ENCODE assay signal across 26 mouse cellular contexts in genomic region chr10:117492391-117492990, GRCm38 (mm10).
"Had no signal": no experiment of that assay in that cellular context is flagged by ENCODE, and none has a peak within 500 bp of the region (broad histone marks: within the 10 kb centered on the region; RNA-seq: fewer than 3 reads in every experiment).

No protein-coding gene starts in this region.

- H3K36me3 ChIP-seq: heart, embryonic 13.5 days; heart, embryonic 15.5 days; hindbrain, embryonic 10.5 days; hindbrain, embryonic 12.5 days; limb, embryonic 13.5 days; limb, embryonic 15.5 days; liver, embryonic 12.5 days had no signal

- H3K9ac ChIP-seq: heart, embryonic 13.5 days; heart, embryonic 15.5 days; hindbrain, embryonic 12.5 days; hindbrain, embryonic 14.5 days; limb, embryonic 13.5 days; limb, embryonic 15.5 days; liver, embryonic 12.5 days; liver, embryonic 14.5 days had no signal

- H3K4me3 ChIP-seq: gastrocnemius, adult 2 months; heart, adult 2 months; heart, embryonic 13.5 days; heart, embryonic 15.5 days; hindbrain, embryonic 10.5 days; hindbrain, embryonic 12.5 days; layer of hippocampus, adult 2 months; left cerebral cortex, adult 2 months; limb, embryonic 13.5 days; limb, embryonic 15.5 days; liver, embryonic 12.5 days had no signal

- ATAC-seq: hindbrain, embryonic 16.5 days; intestine, embryonic 16.5 days; liver, embryonic 12.5 days had no signal

- H3K4me2 ChIP-seq: heart, embryonic 11.5 days; heart, embryonic 13.5 days; heart, embryonic 15.5 days; hindbrain, embryonic 12.5 days; hindbrain, embryonic 14.5 days; limb, embryonic 13.5 days; limb, embryonic 15.5 days; liver, embryonic 12.5 days had no signal

- DNase-seq: gastrocnemius, adult 2 months; gastrocnemius, postnatal 10 days; gastrocnemius, postnatal 25 days; heart, adult 2 months; heart, postnatal 14 days; heart, postnatal 36 days; kidney, adult 11 months; kidney, adult 8-10 months; kidney, postnatal 10 days; kidney, postnatal 25 days; kidney, postnatal 4 days; left cerebral cortex, postnatal 4 days had no signal

- H3K27ac ChIP-seq: gastrocnemius, adult 2 months; heart, adult 2 months; heart, embryonic 13.5 days; heart, embryonic 15.5 days; hindbrain, embryonic 10.5 days; hindbrain, embryonic 12.5 days; hindbrain, embryonic 14.5 days; layer of hippocampus, adult 2 months; left cerebral cortex, adult 2 months; limb, embryonic 13.5 days; limb, embryonic 15.5 days; liver, embryonic 12.5 days; liver, embryonic 14.5 days had no signal

- H3K27me3 ChIP-seq: heart, embryonic 13.5 days; heart, embryonic 15.5 days; limb, embryonic 13.5 days; limb, embryonic 15.5 days; liver, embryonic 12.5 days had no signal

- H3K4me1 ChIP-seq: hindbrain, embryonic 12.5 days; limb, embryonic 13.5 days had no signal

- H3K9me3 ChIP-seq: heart, embryonic 13.5 days; heart, embryonic 15.5 days; hindbrain, embryonic 12.5 days; limb, embryonic 15.5 days; liver, embryonic 12.5 days had no signal
